Mouse (Mus musculus): Measurements from ENCODE around the gene Flt4. TPM values are rescaled to one million over a fixed set of nuclear protein-coding genes. Genes with fewer than 3 reads are reported as not detected.

Flt4 gene
- total and polyA plus RNA-seq, 3 experiments = 0.06 to 0.17 TPM; not detected in 1

GRCm38 (mm10) chr11:49655501-49655900 lies 46.4 kb downstream of the Flt4 start:
- Histone ChIP-seq H3K27ac (ENCODE audit: insufficient read depth, low read depth) (no peak overlapping the region), H3K4me1 (ENCODE audit: control insufficient read depth in 1 of 2, insufficient read depth in 2 of 2) (peaks cover 4 to 14% of the 10 kb centered on the region in 2 experiments; a peak in 3 of 4 replicates), H3K79me2 (replicated peaks; ENCODE audit: control insufficient read depth, extremely low read depth, insufficient read depth, poor library complexity, severe bottlenecking) (no peaks in the 10 kb centered on the region), H3K9ac (ENCODE audit: insufficient read depth, low read depth) (no peak overlapping the region), H3K4me3 (replicated peaks in 1 of 3; ENCODE audit: low read depth in 2 of 3, low read length in 2 of 3, poor library complexity in 1 of 3) (no peak overlapping the region), H3K9me3 (replicated peaks; ENCODE audit: low read length) (peaks cover 7% of the 10 kb centered on the region), H3K27me3 (replicated peaks) (no peaks in the 10 kb centered on the region), H3K4me2 (ENCODE audit: insufficient read depth, low read depth, poor library complexity, severe bottlenecking) (no peak overlapping the region), H3K36me3 (replicated peaks in 1 of 2; ENCODE audit: control insufficient read depth in 1 of 2, insufficient read depth in 1 of 2, low read length in 1 of 2) (no peaks in the 10 kb centered on the region)
- TF ChIP-seq JUN (IDR thresholded peaks at IDR 0.05; ENCODE audit: insufficient read depth, low read depth, low read length) (no peak), SMC3 (IDR thresholded peaks at IDR 0.05; ENCODE audit: low read depth, low read length) (no peak), POLR2A (IDR thresholded peaks at IDR 0.05; ENCODE audit: low read depth, low read length) (no peak), ZC3H11A (IDR thresholded peaks at IDR 0.05; ENCODE audit: low read depth, low read length) (no peak), NELFE (IDR thresholded peaks at IDR 0.05; ENCODE audit: low read depth, low read length) (no peak), ZNF384 (IDR thresholded peaks at IDR 0.05; ENCODE audit: low read depth, low read length) (no peak), USF2 (conservative IDR thresholded peaks at IDR 0.05; ENCODE audit: low read depth, low read length) (no peak), HCFC1 (IDR thresholded peaks at IDR 0.05; ENCODE audit: low read depth, low read length) (no peak), MAX (IDR thresholded peaks at IDR 0.05; ENCODE audit: low read length) (no peak), CHD1 (IDR thresholded peaks at IDR 0.05; ENCODE audit: low read depth, low read length) (no peak)
- dilution Hi-C loops (cut with MboI; ENCODE audit: extremely low pct_ligation_motif_present, extremely low pct_unique_long_range_greater_than_20kb, low sequenced_read_pairs) = no loop called here
- in situ Hi-C loops (cut with MboI; ENCODE audit: low pct_ligation_motif_present, low pct_unique_long_range_greater_than_20kb, low sequenced_read_pairs) = loop anchor here (10.0 kb wide), 1 partner anchor 209 kb away; no protein-coding TSS in a partner anchor
- no peak for DNase-seq (ENCODE audit: extremely low read depth)

- TF ChIP-seq SMC3 (IDR thresholded peaks at IDR 0.05; ENCODE audit: low read depth, low read length) (no peak), CHD1 (IDR thresholded peaks at IDR 0.05; ENCODE audit: low read depth, low read length) (no peak), SIN3A (IDR thresholded peaks at IDR 0.05; ENCODE audit: low read length) (no peak), POLR2A (IDR thresholded peaks at IDR 0.05; ENCODE audit: low read depth, low read length) (no peak), PAX5 (IDR thresholded peaks at IDR 0.05; ENCODE audit: low read length) (no peak), POLR2AphosphoS2 (IDR thresholded peaks at IDR 0.05; ENCODE audit: low read depth, low read length) (no peak), MAX (IDR thresholded peaks at IDR 0.05; ENCODE audit: low read length) (no peak), MEF2A (IDR thresholded peaks at IDR 0.05; ENCODE audit: borderline replicate concordance, low read depth, low read length) (no peak), ZKSCAN1 (IDR thresholded peaks at IDR 0.05; ENCODE audit: borderline replicate concordance, low read depth, low read length) (no peak), USF2 (conservative IDR thresholded peaks at IDR 0.05; ENCODE audit: low read depth, low read length) (no peak), JUND (conservative IDR thresholded peaks at IDR 0.05; ENCODE audit: low read depth, low read length) (no peak), TCF12 (IDR thresholded peaks at IDR 0.05; ENCODE audit: low read depth, low read length) (no peak), MYC (IDR thresholded peaks at IDR 0.05; ENCODE audit: low read depth, low read length) (no peak), USF1 (IDR thresholded peaks at IDR 0.05; ENCODE audit: low read depth, low read length) (no peak), ELF1 (IDR thresholded peaks at IDR 0.05; ENCODE audit: low read depth, low read length) (no peak), RAD21 (IDR thresholded peaks at IDR 0.05; ENCODE audit: low read depth, low read length) (no peak), KAT2A (IDR thresholded peaks at IDR 0.05; ENCODE audit: insufficient replicate concordance, low read length) (no peak)
- H3K27me3 ChIP-seq (replicated peaks) = peaks cover 3% of the 10 kb centered on the region
- no peak overlapping the region for H3K27ac ChIP-seq (ENCODE audit: insufficient read depth, low read depth)
- no peak for DNase-seq (ENCODE audit: extremely low read depth)
- no peak overlapping the region for H3K4me3 ChIP-seq (replicated peaks in 1 of 3; ENCODE audit: low read depth in 2 of 3, low read length in 2 of 3, poor library complexity in 1 of 3)
- no peak overlapping the region for H3K4me2 ChIP-seq (ENCODE audit: insufficient read depth, low read depth, poor library complexity, severe bottlenecking)
- peaks cover 7% of the 10 kb centered on the region for H3K9me3 ChIP-seq (replicated peaks; ENCODE audit: low read length)
- in situ Hi-C loops (cut with MboI; ENCODE audit: low pct_ligation_motif_present, low pct_unique_long_range_greater_than_20kb, low sequenced_read_pairs) (loop anchor here (10.0 kb wide), 1 partner anchor 207 kb away; no protein-coding TSS in a partner anchor), dilution Hi-C loops (cut with MboI; ENCODE audit: extremely low pct_ligation_motif_present, extremely low pct_unique_long_range_greater_than_20kb, low sequenced_read_pairs) (no loop called here)
- no peak overlapping the region for H3K9ac ChIP-seq (ENCODE audit: insufficient read depth, low read depth)
- peaks cover 2 to 12% of the 10 kb centered on the region in 2 experiments; a peak in 3 of 4 replicates for H3K4me1 ChIP-seq (ENCODE audit: control insufficient read depth in 1 of 2, insufficient read depth in 2 of 2)
- H3K79me2 ChIP-seq (replicated peaks; ENCODE audit: control insufficient read depth, extremely low read depth, insufficient read depth, poor library complexity, severe bottlenecking) = no peaks in the 10 kb centered on the region
- H3K36me3 ChIP-seq (replicated peaks in 1 of 2; ENCODE audit: control insufficient read depth in 1 of 2, insufficient read depth in 1 of 2, low read length in 1 of 2) = no peaks in the 10 kb centered on the region
Measured at GRCm38 (mm10) chr11:49658065-49658464, 49.0 kb downstream of the Flt4 start.
